Mouse (Mus musculus): Measurements from ENCODE around the gene Myof. TPM values are rescaled to one million over a fixed set of nuclear protein-coding genes. Genes with fewer than 3 reads are reported as not detected.

Myof gene
- polyA plus RNA-seq, 1 experiment: 5.5 TPM

DNA sequence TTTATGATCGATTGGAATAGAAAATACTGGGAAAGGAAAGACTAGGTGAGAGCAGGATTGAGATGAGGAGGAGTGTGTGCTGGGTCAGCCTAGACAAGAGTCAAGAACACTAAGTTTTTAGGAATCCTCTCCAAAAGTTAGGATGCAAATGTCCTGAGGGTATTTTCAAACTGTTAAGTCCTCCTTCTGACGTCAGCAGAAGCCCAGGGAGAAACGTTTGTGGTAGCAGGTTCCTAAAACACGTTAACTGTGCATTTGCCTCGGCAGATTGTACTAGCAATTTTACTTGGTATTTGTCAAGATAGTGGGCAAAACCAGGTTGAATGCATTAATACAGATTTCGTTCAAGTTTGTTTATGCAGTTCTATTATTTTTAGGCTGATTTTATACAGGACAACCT, 12.4 kb upstream of the Myof start:
- no peaks in the 10 kb centered on the region for H3K4me1 ChIP-seq (ENCODE audit: control insufficient read depth, insufficient read depth, insufficient read length, low read length)
- H3K4me3 ChIP-seq (ENCODE audit: insufficient read depth, low read depth, low read length): no peak overlapping the region
- H3K27ac ChIP-seq (replicated peaks; ENCODE audit: low read depth, low read length): no peak overlapping the region

DNA sequence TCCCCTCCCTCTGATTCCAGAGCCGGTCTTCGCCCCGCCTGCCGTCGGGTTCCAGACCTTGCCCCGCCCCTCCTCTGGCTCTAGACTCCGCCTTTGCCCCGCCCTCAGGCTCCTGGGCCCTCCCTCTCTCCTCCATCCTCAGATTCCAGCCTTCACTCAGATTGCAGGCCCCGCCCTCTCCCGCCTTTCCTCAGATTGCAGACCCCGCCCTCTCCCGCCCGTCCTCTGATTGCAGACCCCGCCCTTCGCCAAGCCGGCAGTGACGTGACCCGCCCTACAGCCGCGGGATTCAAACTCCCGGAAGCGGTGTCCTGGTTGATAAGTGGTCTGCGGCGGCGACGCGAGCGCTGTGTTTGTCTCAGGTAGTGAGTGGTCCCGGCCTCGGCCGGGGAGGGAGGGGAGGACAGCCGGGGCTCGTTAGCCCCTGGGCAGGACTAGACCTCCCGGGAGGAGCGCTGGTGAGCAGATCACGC, 11.4 kb upstream of the Myof start, which contains the start of gene Cep55:
Cep55 (plus strand) TSS at position 292 of the 473 bp plus-strand sequence.
- 0 out of 2 replicates have a peak within 1 kb of the TSS, but pooled peaks have one; percentile 26 for H3K27ac ChIP-seq (replicated peaks; ENCODE audit: low read depth, low read length)

DNA sequence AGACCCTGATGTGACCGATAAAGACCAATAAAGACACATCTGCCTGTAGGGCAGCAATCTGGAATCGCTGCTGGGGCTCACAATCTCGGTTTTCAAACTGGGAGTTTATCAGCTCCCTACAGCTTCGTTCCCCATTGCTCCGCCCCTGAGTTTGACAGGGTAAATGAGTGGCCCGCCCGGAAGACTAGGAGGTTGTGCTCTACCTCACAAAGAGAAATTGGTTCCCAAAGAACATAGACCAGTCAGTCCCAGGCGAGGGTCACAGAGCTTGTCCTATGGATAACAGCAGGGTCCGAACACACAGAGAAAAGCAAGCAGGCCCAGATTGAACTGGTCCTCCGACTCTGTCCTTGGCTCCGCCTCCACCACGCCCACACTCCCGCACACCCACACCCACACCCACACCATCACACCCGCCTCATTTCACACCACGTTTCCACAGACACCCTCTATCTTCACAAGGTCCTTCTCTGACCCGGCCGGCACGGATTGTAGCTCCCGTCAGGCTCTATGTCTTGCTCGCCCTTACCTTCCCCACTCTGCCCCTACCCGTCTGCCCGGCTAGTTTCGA, 10.9 kb upstream of the Myof start:
- Histone ChIP-seq H3K4me1 (ENCODE audit: control insufficient read depth, insufficient read depth, insufficient read length, low read length) (no peaks in the 10 kb centered on the region), H3K27ac (replicated peaks; ENCODE audit: low read depth, low read length) (0 out of 2 replicates have a peak overlapping the region, but pooled peaks have one; percentile 26), H3K4me3 (ENCODE audit: insufficient read depth, low read depth, low read length) (peak overlapping the region; percentile 85)

More for the DNA sequence above, 11.4 kb upstream of the Myof start, which contains the start of gene Cep55:
- Histone ChIP-seq H3K4me1 (ENCODE audit: control insufficient read depth, insufficient read depth, insufficient read length, low read length) (no peaks in the 10 kb centered on the region), H3K4me3 (ENCODE audit: insufficient read depth, low read depth, low read length) (peak within 1 kb of the TSS; percentile 85)

DNA sequence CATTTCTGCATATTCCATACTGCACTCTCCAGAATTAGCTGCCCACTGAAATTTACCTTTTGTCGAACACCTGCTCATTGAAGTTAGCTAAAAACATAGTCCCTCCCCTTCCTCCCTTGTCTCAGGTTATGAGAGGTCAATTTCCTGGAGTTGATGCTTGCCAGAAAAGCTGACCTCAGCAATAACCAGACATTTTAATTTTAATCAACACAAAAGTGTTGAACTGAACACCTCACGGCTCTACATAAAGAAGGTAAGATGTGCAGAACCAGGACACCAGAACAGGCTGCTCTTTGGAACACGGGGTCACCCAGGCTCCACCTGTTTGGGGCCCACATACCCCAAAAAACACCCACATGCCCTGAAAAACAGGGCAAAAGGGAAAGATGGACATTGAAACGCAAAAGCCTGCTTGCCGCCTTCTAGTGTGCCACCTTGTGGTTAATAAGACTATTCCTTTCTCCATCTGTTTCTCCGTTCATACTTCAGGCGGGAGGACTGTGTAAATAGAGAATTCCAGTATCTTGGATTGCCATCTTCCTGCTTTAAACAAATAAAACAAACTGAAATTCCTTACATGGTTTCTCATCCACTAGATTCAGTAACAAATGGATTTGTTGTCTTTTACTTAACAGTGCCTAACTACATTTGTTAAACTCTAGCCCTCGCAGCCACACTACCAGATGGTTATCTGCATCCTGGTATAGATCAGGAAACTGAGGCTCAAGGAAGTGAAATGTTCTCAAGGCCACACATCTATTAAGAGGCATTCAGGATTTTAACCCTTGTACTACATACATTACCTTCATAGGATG, 10.1 kb upstream of the Myof start:
- Histone ChIP-seq H3K27ac (replicated peaks; ENCODE audit: low read depth, low read length) (no peak overlapping the region), H3K4me1 (ENCODE audit: control insufficient read depth, insufficient read depth, insufficient read length, low read length) (no peaks in the 10 kb centered on the region), H3K4me3 (ENCODE audit: insufficient read depth, low read depth, low read length) (no peak overlapping the region)

DNA sequence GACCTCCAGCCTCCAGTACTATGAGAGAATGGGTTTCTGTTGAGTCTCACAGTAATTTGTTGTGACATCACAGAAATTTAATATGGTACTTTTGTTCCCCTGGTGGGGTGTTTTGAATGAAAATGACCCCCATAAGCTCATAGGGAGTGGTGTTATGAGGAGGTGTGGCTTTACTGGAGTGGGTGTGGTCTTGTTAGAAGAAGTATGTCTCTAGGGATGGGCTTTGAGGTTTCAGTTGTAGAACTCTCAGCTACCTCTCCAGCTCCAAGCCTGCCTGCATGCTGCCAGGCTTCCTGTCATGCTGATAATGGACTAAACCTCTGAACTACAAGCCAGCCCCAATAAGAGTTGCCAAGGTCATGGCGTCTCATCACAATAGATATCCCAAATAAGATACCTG, 6.3 kb upstream of the Myof start:
- Histone ChIP-seq H3K4me1 (ENCODE audit: control insufficient read depth, insufficient read depth, insufficient read length, low read length) (no peaks in the 10 kb centered on the region), H3K4me3 (ENCODE audit: insufficient read depth, low read depth, low read length) (no peak overlapping the region), H3K27ac (replicated peaks; ENCODE audit: low read depth, low read length) (no peak overlapping the region)

DNA sequence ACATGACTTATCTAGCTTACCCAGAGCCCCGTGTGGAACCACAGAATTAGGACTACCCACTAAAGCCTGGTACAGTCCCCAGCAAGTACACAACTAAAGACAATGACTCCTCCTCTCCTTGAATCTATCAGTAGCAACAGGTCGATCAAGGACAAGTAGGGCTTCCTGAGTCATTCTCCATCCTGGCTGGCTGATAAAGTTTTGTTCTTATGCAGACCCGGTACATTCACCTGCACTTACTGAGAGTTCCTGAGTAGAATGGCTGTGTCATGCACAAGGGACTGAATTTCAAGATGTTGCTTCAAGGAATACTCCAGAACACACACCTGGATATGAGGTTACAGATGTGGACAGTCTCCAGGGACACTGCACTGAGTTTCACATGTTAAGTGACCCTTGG, 1.8 kb upstream of the Myof start:
- Histone ChIP-seq H3K27ac (replicated peaks; ENCODE audit: low read depth, low read length) (no peak overlapping the region), H3K4me3 (ENCODE audit: insufficient read depth, low read depth, low read length) (no peak overlapping the region), H3K4me1 (ENCODE audit: control insufficient read depth, insufficient read depth, insufficient read length, low read length) (no peaks in the 10 kb centered on the region)

DNA sequence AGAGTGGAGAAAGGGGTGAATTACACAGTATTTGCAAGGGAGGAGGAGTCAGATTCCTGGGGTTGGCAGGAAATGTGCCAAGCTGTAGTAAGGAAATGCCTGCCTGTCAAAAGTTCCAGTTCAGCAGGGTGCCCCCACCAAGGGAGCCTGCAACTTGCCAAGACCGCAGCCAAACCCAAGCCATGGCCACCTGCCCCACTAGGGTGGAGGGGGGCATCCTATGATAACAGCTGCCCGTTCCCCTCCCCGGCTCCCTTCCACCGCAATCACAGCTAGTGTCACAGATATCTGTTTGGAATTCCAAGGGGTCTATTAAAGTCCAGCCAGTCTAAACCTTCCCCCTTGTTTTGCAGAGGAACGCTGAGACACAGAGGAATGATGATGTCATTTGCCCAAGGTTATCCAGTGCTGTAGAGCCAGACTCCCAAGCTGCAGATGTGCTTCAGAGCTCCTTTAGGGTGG, 1.1 kb downstream of the Myof start:
- Histone ChIP-seq H3K27ac (replicated peaks; ENCODE audit: low read depth, low read length) (peak overlapping the region; percentile 57), H3K4me3 (ENCODE audit: insufficient read depth, low read depth, low read length) (peak overlapping the region; percentile 65), H3K4me1 (ENCODE audit: control insufficient read depth, insufficient read depth, insufficient read length, low read length) (no peaks in the 10 kb centered on the region)

DNA sequence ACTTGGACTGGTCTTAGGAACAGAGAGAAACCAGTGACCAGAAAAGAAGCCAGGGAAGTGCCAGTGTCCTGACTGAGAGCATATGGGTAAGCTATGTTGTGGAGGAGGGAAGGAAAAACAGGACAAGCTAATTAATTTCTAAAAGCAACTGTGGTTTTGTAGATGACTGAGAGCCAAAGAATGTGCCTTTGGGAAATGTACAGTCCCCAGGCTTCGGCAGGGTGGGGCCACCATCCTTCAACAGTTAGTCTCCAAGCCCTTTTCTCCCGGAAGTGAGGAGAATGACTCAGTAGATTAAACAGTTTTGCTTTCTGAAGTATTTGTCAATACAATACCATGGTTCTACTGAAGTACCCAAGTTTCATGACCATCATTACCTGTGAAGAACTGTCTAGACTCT, 5.1 kb downstream of the Myof start:
- H3K4me3 ChIP-seq (ENCODE audit: insufficient read depth, low read depth, low read length): no peak overlapping the region
- H3K4me1 ChIP-seq (ENCODE audit: control insufficient read depth, insufficient read depth, insufficient read length, low read length): no peaks in the 10 kb centered on the region
- peak overlapping the region; percentile 18; the same call in 1 of the 2 replicates for H3K27ac ChIP-seq (replicated peaks; ENCODE audit: low read depth, low read length)

DNA sequence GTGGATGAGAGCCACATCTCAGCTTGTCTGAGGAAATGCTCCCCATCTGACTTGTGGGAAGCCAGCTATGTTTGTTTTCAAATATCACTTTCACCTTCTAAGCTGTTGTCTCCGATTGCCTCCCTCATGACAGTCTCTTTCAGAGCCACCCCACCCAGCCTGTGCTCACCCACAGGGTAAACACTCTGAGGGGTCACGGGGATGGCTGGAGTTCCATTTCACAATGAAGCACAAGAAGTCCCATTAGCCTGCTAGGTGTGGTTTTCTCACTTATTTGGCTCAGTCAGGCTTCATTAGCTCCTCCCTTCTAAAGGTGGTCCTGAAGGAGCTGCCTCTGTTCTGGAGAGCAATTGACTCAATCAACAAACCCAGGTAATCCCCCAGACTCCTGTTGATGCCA, 7.6 kb downstream of the Myof start:
- no peak overlapping the region for H3K4me3 ChIP-seq (ENCODE audit: insufficient read depth, low read depth, low read length)
- H3K4me1 ChIP-seq (ENCODE audit: control insufficient read depth, insufficient read depth, insufficient read length, low read length): 0 out of 2 replicates have a peak, but pooled peaks cover 3% of the 10 kb centered on the region
- H3K27ac ChIP-seq (replicated peaks; ENCODE audit: low read depth, low read length): no peak overlapping the region

DNA sequence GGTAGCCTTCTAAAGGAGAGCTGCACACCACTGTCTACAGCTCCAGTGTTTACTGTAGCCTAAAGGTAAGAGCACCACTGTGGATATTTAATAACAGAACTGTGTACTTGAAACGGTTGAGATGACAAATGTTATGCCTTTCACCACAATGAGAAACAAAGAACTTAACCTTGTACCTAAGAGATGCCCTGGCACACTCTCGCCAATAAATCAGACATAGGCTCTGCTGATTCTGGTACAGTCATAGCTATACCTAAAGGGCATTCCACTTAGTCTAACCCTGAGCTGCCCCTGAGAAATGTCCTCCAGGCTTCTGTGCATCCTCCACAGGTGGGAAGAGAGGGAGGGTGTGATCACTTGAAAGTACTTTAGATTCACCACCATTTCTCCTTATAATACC, 8.7 kb downstream of the Myof start:
- no peak overlapping the region for H3K27ac ChIP-seq (replicated peaks; ENCODE audit: low read depth, low read length)
- H3K4me3 ChIP-seq (ENCODE audit: insufficient read depth, low read depth, low read length): no peak overlapping the region
- peaks cover 7% of the 10 kb centered on the region; the same call in 1 of the 2 replicates for H3K4me1 ChIP-seq (ENCODE audit: control insufficient read depth, insufficient read depth, insufficient read length, low read length)

DNA sequence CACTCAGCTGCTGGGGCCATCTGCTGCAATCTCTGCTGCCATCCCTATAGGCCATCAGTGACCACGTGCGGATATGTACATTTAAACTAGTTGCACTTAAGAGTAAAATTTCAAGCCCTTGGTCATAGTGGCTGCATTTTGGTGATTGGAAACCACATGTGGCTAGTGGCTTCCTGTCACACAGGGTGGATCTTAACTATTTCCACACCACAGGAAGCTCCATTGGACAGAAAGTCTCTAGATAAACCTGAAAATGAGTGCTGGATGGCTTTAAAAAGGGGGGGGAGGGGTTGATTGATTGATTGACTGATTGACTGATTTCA, 9.7 kb downstream of the Myof start:
- peaks cover 9% of the 10 kb centered on the region; the same call in 1 of the 2 replicates for H3K4me1 ChIP-seq (ENCODE audit: control insufficient read depth, insufficient read depth, insufficient read length, low read length)
- H3K27ac ChIP-seq (replicated peaks; ENCODE audit: low read depth, low read length): no peak overlapping the region
- H3K4me3 ChIP-seq (ENCODE audit: insufficient read depth, low read depth, low read length): no peak overlapping the region

DNA sequence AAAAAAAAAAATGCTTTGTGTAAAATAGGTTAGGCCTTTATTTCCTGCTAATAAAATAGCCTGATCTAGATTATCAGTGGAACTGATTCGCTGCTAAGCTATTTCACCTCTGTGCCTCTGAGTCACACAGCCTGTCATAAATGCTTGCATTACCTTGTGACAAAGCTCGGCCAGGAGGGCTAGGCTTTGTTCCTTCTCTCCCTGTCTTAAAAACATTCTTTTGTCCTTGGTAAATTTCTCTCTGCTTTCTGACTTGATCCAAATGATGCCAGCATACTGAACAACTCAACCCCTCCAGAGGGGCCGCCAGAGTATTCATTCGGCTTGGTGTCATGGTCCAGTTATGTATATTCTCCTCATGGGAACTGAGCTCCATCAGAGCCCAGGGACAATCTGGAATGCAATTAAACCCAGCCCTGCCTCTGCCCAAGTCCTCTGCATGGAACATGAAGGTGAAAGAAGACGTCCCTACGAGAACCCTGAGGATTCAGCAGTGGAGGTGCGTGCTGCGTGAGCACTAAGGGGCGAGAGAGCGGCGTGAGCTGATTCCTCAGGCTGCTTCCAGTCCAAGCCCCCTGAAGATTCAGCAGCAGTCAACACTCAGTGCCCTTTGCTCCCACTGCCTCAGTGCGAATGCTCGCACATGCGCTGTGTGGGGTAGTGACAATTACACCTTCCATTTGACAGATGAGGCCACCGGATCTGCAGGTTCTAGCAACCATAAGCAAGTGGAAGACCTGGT, 10.2 kb downstream of the Myof start:
- Histone ChIP-seq H3K4me1 (ENCODE audit: control insufficient read depth, insufficient read depth, insufficient read length, low read length) (peaks cover 9% of the 10 kb centered on the region; the same call in 1 of the 2 replicates), H3K27ac (replicated peaks; ENCODE audit: low read depth, low read length) (no peak overlapping the region), H3K4me3 (ENCODE audit: insufficient read depth, low read depth, low read length) (no peak overlapping the region)

DNA sequence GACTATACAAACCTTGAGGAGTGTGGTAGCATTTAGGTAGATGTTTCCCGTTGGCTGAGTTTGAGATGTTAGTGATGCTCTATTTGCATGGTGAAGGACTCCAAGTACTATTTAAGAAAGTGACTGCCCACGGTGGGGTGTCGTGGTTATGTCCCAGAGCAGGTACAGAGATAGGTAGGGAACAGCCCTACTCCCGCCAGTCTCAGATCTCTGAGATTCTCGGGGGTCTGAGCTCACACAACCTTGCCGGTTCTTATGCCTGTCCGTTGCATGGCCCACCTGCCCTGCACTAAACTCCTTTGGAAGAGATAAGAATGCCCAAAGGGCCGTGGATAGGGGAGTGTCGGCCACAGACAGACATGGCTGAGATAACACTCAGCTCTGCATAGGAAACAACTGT, 12.2 kb downstream of the Myof start:
- H3K4me3 ChIP-seq (ENCODE audit: insufficient read depth, low read depth, low read length): no peak overlapping the region
- no peak overlapping the region for H3K27ac ChIP-seq (replicated peaks; ENCODE audit: low read depth, low read length)
- H3K4me1 ChIP-seq (ENCODE audit: control insufficient read depth, insufficient read depth, insufficient read length, low read length): peaks cover 17% of the 10 kb centered on the region

DNA sequence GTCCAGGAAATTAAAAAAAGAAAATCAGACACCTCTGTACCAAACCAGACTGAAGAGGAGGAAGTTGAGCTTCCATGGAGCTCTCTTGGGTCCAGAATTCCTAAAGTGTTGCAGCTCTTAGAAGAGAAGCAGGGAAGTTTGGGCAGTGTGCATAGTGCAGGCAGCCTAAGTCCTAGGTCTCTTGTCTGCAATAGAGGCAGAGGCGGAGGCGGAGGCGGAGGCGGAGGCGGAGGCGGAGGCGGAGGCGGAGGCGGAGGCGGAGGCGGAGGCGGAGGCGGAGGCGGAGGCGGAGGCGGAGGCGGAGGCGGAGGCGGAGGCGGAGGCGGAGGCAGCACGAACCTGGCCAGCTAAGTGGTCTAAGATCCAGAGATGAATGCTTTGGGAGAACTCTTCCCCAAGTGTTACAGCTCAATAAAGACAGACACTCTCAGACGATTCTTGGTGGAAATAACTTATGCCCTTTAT, 12.7 kb downstream of the Myof start:
- Histone ChIP-seq H3K27ac (replicated peaks; ENCODE audit: low read depth, low read length) (no peak overlapping the region), H3K4me1 (ENCODE audit: control insufficient read depth, insufficient read depth, insufficient read length, low read length) (peaks cover 21% of the 10 kb centered on the region), H3K4me3 (ENCODE audit: insufficient read depth, low read depth, low read length) (no peak overlapping the region)

DNA sequence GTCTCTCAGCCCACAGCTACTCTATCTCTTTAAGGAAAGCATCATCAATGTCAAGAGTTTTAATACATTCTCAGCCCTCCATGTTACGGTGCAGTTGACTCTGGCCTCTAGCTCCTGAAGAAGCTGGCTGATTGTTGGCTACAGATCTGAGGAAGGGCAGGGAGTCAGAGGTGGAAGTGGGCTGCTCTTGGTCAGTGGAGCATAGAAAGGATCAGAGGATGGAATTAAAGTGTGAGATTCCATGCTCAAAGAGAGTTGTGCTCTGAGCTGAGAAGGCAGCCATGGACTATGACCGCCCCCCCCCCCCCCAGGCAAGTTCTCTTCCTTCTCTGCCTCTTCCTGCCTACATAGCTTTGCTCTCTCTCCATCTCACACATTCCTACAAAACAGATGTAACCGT, 13.5 kb downstream of the Myof start:
- H3K27ac ChIP-seq (replicated peaks; ENCODE audit: low read depth, low read length): peak overlapping the region; percentile 77; the same call in 1 of the 2 replicates
- no peak overlapping the region for H3K4me3 ChIP-seq (ENCODE audit: insufficient read depth, low read depth, low read length)
- H3K4me1 ChIP-seq (ENCODE audit: control insufficient read depth, insufficient read depth, insufficient read length, low read length): peaks cover 24% of the 10 kb centered on the region

Measured in brown adipose tissue, adult 24 weeks (tissue).